Mouse (Mus musculus): Measurements from ENCODE around the gene Itgb1bp1.

Gene Itgb1bp1

DNA sequence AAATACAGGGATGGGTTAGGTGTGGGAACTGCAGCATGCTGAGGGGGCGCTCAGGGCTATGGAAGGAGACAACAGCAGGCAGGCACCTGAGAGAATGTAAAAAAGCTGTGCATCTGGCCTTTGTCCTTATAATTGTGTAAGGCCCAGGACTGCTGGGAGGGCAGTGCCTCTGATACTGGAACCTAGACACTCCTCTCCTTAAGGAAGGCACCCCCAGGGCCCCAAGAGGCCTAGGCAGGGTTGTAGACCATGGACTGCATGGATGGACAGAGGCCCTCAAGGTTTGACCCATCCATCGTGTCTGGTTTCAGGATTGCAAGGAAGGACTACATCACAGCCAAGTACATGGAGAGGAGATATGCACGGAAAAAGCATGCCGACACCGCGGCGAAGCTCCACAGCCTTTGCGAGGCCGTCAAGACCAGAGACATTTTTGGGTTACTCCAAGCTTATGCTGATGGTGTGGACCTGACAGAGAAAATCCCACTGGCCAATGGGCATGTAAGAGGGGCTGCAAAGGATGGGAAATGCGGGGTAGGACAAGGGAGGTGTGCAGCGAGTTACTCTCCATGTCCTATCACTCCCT, 41.6 kb downstream of the Itgb1bp1 start:
- no peak for DNase-seq (ENCODE audit: low spot score)

DNA sequence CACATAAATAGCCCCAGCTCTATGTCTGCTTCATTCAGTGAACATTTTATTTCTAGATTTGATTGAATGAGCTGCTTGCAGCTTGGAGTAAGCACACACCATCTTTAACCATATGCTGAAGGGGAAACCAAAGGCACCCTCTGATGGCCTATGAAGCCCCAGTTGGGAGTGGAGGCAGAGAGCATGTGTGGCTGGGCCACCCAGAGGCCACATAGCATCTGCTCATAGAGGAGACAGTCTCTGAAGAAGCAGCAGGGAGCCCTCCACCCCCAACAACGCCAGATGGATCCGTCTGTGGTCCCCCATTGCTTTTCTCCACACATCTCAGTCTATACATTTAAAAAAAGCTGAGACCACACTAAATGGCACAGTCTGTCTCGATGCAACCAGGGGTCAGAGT, 44.1 kb downstream of the Itgb1bp1 start:
- DNase-seq (ENCODE audit: low spot score) = no peak

DNA sequence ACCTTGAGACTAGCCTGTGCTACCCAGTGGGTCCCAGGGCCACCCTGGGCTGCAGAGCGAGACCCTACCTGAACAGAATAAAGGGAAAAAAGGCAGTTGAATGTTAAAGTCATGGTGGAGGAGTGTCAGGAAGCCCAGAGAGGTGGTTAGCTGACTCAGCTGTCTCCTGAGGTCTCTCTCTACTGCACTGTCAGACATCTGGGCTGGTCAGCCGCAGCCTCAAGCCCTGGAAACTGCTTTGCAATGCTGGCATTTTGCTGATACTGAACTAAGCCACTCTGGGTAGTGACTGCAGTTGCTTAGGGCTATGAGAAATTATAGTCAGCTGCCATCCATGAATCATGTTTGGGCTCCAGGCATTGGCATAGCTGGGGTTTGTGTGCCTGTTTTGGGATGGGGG, 51.5 kb downstream of the Itgb1bp1 start:
- no peak for DNase-seq (ENCODE audit: low spot score)

DNA sequence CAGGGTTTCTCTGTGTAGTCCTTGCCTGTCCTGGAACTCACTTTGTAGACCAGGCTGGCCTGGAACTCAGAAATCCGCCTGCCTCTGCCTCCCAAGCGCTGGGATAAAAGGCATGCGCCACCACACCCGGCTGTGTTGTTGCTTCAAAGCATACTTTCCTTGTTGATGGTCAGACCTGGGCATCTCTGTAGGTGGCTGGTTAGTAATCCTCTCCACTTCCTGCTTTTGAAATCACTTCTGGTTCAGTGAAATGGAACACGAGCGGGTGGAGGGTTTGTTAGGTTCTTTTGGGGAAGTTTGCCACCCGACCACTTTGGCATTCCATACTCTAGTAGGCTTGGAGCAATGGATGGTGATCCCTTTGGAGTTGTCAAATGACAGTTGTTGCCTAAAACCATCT, 52.4 kb downstream of the Itgb1bp1 start:
- no peak for DNase-seq (ENCODE audit: low spot score)

DNA sequence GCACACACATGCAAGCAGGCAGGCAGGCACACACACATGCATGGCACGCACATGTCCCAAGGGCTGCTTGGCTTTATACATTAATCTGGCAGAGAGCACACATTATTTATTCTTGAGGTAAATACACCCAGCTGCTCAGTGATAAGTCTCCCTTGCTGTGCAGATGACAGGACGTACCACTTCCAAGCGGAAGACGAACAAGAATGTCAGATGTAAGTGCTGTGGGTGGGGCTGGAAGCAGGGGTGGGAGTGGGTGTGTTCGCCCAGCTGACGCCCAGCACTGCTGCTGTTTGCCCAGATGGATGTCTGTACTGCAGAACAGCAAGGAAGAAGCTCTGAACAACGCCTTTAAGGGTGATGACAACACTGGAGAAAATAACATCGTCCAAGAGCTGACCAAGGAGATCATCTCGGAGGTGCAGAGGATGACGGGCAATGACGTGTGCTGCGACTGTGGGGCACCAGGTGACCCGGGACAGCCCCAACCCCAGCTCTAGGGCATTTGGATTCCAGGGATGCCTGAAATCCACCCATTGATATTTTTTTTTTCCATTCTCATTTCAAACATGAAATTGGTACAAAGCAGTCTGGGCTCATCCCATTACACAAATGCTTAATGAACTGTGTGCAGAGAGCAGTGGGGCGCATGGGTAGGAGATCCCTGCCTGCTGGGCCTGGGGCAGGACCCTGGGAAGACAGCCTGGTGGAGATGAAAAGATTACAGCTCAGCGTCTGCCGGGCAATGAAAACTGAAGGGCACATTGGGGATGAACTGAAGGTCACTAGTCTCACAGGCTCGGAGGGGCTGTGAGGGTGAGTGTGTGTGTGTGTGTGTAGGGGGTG, 56.8 kb downstream of the Itgb1bp1 start:
- no peak for DNase-seq (ENCODE audit: low spot score)

DNA sequence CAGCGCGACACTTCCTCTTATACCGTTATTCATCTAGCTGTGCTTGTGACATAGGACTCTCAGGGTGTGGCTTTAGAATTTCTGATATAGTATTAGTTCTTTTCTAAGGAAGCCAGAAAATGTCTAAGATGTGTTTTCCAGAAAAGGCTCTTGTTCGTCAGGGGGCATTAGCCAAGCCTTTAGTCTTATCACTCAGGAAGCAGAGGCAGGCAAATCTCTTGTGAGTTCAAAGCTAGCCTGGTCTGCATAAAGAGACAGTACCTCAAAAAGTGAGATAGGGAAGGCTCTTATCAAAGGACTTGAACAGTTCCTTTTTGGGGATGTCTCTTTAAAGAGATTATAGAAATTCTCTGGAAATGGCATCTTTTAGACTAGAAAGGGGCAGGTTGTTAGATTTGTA, 57.4 kb downstream of the Itgb1bp1 start:
- no peak for DNase-seq (ENCODE audit: low spot score)

DNA sequence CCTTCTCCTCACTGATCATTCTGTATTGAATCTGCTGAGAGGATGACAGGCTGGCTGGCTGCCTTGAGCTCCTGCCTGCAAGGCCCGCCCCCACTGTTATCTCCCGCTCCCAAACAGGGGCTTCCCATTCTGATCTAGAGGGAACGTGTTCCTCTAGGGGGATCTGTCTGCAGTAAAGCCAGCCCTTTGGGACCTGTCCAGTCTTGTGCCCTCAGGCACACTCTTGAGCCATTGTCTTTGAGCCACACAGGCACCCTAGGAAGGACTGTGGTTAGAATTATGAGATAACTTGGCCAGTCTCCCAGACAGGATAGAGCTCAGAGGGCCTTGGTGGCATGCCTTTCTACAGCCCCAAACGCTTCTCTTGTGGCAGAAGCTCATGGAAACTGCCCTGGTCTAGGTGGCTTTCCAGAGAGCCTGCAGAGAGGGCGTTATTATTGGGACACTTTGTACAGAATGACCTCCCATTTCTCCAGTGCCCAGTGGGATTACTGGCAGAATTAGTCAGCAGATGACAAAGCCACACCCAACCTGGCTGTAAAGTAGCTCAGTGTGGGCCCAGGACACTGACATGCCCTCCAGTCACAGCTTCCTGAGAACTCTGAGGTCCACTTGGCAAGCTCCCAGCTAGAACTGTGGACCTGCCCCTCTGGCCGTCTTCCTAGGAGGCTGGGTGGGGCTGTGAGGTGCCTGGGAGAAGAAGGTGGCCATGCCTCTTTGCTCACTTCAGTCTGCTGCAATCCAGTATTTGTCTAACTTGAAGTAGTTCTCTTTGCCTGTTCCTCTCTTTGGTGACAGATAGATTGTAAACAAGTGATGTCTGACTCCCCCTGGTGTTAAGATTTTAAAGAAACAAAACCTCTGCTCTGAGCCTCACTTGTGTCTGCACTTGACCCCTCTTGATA, 58.8 kb downstream of the Itgb1bp1 start:
- no peak for DNase-seq (ENCODE audit: low spot score)

DNA sequence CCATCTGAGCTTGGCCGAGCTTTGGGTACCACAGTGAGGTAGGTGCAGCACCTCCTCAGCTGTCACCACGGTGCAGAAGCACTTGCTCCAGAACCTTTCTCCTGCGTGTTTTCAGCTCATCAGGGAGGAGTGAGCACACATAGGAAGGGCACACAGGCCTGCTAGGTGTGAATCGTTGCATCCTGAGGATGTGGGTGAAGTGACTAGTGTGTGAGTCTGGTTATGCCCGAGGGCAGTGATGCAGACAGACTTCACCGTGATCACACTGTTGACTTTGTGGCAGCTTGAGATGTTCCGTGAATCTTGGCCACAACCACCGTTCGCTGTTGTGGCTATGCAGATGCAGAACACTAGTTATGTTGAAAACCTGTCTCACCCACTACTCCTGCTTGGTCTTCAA, 59.8 kb downstream of the Itgb1bp1 start:
- DNase-seq (ENCODE audit: low spot score) = no peak

DNA sequence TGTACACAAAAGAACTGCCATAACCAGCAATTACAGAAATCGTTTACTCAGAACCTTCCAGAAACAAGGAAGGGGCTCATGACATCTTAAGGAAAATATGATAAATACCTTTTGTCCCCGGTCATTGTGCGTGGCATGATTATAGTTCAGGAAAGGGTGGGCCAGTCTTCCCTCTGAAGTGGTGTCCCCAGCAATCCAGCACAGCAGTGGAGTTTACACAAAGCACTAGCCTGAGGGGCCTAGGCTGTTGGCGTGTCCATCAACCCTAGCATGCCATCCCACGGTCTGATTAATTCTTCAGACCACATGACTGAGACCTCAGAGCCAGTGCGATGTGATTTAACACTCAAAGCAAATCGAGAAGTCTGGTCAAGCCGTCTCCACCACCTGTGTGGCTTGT, 60.7 kb downstream of the Itgb1bp1 start:
- DNase-seq (ENCODE audit: low spot score) = no peak

DNA sequence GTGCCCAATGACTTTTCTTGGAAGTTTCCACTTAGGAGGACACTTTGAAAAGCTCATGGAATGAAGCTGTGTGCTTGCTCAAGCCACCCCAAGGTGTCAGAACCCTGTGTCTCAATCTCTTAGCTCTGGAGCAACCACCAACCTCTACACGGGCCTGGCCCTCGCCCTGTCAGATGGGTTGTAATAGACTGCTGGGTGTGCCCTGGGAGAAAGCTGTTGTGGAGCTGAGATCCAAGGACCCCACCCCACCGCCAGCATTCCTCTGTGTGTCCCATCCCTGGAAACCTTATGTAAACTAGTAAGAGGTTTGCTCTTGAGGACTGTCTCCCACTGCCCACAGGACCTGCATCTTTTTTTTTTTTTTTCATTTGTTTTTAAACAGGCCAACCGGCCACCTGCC, 62.2 kb downstream of the Itgb1bp1 start:
- no peak for DNase-seq (ENCODE audit: low spot score)

DNA sequence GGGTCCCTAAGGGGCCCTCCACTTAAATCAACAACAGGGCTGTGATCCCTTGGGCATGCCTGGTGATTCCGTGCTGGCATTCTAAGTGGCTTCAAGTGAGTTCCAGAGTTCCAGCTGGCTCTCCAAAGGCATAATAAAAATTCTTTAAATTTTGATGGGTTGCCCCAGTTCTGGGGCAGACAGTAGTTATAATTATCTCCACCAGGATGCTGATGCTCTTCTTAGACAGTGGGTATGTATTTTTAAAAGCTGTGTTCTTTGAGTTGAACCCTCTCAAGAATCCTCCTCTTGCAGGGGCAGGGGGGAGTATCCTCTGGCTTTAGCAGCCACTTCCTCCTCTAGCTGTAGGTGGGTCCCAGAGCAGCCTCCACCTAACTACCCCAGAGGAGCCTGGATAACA, 65.5 kb downstream of the Itgb1bp1 start:
- DNase-seq (ENCODE audit: low spot score) = no peak

DNA sequence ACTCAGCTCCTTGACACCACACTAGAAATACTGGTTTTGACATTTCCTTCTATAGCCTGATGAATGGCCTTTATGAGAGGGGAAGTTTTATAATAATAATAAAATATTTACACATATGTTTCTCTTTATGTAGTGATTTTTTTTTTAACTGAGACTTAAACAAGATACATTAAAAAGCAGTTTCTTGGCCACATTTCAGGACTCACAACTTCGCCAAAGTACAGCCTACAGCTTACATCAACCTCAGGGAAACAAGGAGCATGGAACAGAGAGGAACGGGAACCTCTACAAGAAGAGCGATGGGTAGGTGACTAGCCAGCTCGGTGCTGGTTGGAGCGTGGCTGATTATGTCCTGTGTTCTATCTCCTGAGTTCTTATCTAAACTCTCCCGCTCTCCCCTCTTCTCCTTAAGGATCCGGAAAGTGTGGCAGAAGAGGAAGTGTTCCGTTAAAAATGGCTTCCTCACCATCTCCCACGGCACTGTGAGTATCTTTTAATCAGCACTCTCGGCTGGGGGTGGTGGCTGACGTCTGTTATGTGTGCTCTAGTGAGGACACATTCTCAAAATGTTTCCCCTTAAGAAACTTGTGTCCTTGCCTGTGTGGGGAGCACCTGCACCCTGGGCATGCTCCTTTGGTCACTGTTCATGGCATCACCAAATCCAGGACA, 68.2 kb downstream of the Itgb1bp1 start:
- no peak for DNase-seq (ENCODE audit: low spot score)

DNA sequence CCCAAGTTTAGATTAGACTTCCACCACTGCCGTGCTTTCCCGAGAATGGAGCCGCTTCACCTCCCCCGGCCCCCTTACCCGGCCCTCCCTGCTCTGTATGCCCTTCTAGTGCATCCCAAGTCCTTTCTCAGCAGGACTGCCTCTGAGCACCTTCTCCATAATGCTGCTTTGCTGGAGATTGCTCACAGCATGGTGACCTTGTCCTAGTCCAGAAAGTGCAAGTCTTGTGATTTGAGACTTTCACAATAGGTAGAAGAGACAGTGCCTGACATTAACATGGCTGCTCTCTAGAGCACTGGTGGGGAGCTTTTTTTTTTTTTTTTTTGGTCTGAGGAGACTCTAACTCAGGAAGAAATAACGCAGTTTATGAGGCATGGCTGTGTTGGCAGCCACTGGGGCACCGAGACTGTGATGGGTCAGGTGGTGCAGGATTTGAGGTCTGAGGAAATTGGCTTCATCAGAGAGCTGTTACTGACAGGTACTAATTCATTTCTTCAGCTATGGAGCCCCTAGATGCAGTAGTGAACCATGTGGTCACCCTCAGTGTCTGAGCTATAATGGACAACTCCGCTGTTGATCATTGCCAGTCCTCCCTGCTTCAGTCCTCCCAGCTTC, 71.4 kb downstream of the Itgb1bp1 start:
- DNase-seq (ENCODE audit: low spot score) = no peak

DNA sequence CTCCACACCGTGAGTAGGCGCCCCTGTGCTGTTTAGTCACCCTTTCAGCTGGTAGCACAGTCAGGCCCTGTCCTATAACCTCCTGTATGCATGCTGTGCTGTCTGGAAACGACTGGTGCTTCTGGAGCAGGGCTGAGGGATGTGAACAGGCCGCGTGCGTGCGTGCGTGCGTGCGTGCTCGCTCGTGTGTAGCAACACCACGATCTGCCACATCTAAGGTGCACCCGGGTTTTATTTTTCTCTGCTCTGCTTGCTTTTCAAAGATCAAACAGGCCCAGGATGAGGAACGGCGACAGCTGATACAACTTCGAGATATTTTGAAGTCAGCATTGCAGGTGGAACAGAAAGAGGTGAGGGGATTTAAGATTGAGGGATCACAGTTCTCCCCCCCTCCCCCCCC, 73.2 kb downstream of the Itgb1bp1 start:
- no peak for DNase-seq (ENCODE audit: low spot score)

DNA sequence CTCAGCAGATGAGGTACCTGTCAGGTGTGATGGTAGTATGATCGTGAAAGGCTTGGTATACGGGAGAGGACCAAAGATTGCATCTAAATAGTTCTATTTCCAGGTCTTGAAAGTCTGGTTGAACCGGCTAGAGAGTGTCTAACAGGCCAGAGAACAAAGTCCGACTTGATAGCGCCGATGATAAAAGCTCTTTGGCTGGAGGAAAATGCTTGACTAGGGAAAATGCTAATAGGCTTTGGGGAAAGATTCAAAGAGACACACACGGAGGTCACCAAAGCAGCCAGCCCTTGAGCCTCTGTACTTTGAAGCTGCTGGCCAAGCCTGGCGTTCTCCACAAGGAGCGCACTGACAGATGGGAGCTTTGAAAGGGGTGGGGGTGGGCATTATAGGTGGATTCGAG, 76.8 kb downstream of the Itgb1bp1 start:
- DNase-seq (ENCODE audit: low spot score) = no peak

DNA sequence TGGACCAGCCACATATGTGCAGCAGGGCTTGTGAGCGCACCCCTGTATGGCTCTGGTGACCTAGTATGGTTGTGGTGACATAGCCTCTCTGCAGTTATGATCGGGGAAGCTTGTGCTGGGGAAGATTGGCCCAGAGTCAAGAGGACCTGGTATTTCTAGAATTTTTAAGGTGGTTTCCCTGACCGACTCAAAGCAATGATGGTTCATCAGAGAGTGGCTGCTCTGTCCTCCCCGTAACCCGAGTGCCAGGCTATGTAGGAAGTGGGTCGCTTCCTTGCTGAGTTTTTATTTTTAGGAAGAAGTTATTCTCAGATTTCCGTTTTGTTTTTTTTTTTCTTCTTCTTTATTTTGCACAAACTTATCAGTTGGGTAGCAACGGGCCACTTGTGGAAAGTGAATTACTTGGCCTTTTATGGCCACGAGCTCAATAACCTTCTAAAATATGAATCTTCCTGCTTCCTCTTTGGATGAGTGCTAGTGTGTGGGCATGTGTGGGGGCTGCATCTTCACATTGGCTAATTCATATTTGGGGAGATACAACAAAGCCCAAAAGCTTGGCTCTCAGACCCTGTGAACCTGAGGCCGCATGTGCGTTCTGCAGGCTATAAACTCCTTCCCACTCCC, 77.8 kb downstream of the Itgb1bp1 start:
- DNase-seq (ENCODE audit: low spot score) = no peak

DNA sequence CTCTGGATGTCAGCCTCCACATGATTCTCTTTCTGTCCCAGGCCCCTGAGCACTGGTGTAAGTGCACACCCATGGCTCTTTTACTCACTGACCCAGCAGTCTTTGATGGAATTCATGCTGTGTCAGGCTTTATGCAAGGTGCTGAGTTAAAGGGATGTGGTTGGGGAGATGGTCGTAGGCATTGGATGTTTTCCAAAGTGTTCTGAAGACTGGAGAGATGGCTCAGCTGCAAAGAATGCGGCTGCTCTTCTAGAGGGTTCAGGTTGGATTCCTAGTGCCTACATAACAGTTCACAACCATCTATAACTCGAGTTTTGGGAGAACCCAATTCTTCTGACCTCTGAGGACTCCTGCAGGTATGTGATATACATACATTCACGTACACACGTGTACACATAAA, 78.7 kb downstream of the Itgb1bp1 start:
- DNase-seq (ENCODE audit: low spot score) = no peak

DNA sequence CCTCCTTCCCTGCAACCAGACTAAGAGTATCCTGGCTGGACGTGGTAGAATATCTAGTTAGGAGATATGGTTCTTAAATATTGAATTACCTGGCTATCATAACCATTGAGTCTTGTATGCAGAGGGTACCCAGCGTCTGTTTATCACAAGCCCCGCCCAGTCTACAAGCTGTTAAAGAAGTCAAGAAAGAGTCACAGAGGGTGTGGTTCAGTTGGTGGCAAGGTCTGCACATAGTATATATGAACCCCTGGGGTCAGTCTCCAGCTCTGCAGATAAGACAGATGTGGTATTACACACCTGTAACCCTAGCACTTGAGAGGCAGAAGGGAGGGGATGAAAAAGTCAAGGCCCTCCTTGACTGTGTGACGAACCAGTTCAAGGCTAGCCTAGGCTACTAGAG, 80.3 kb downstream of the Itgb1bp1 start:
- DNase-seq (ENCODE audit: low spot score) = no peak

DNA sequence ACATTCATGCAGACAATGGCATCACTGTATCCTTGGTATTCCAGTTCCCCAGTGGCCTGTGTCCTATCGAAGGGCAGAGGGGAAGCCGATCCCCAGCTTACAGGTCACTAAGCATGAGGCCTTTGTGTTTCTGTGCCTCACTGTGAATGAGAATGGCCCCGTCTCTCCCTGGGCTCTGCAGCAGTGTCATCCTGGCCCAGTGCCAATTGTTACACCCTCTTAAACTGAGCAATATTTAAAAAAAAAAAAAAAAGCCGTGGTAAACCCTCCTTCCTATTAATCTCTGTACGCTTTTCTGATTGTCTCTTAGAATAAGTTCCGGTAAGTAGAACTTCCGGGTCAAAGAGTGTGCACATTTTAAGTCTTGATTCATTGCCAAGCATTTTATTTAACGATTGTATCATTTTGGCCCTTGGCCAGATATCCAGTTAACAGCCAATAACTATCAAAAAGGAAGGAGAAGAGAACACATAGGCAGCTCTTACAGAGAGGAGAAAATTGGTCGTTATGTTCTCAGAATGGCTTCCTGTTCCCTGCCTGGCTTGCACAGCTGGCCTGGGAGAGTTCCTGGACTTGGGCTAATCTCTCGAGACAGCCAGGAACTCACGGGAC, 81.3 kb downstream of the Itgb1bp1 start:
- no peak for DNase-seq (ENCODE audit: low spot score)

DNA sequence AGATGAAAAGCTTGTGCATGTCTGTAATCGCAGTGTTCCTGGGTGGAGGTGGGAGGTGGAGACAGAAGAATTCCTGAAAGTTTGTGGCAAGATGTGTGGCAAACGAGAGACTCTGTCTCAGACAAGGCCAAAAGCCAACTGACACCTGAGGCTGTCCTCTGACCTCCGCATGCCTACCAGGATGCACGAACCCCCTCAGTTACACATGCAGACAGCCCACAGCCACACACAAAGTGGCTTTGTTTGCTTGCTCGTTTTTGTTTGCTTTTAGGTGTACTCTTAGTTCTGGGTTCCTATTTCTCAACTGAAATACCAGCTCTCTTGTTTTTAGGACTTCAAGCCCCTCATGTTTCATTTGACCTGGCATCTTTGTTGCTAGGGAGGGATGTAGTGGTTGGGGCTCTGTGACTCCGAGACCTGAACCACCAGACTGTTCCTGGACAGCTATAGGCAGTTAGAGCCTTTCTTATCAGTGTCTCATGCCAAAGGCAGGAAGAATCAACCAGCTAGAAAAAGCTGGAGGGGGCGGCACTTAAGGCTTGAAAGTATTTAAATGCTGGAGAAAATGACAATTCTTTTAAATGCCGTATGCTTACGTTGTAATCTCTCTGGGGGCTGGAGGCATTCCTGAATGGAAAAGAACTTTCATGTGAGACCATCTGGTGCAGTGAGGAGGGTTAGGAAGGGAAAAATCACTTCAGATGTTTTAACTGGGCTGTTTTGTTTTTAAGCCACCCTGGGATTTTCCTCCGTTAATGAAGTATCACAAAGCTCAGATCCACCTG, 84.4 kb downstream of the Itgb1bp1 start:
- DNase-seq (ENCODE audit: low spot score) = no peak
